Mouse (Mus musculus): ENCODE data around the gene Pigp.
A peak's percentile ranks its signal among the peaks of the same experiment; 100 is the strongest.
"Not testable (repeated sequence)": the region's sequence is repeated elsewhere in the genome, so short reads cannot be mapped to it uniquely, and the experiment has no call there.

The Pigp gene

GRCm38 (mm10) chr16:94358091-94358490 lies 13.6 kb downstream of the Pigp start:
- DNase-seq (ENCODE audit: low read depth) = no peak

GRCm38 (mm10) chr16:94356776-94357494 lies 14.7 kb downstream of the Pigp start:
- no peak for DNase-seq (ENCODE audit: low read depth)

GRCm38 (mm10) chr16:94356046-94356445 lies 15.6 kb downstream of the Pigp start:
- DNase-seq (ENCODE audit: low read depth) = no peak

GRCm38 (mm10) chr16:94354450-94354849 lies 17.2 kb downstream of the Pigp start:
- DNase-seq (ENCODE audit: low read depth) = peak; percentile 79

- no peak for DNase-seq (ENCODE audit: low read depth)
Observed at GRCm38 (mm10) chr16:94350287-94350677, 21.4 kb downstream of the Pigp start.

GRCm38 (mm10) chr16:94349588-94350286 lies 21.9 kb downstream of the Pigp start:
- DNase-seq (ENCODE audit: low read depth) = no peak

- DNase-seq (ENCODE audit: low read depth) = no peak
Observed at GRCm38 (mm10) chr16:94348779-94349178, 22.9 kb downstream of the Pigp start.

- no peak for DNase-seq (ENCODE audit: low read depth)
Observed at GRCm38 (mm10) chr16:94347080-94347731, 24.4 kb downstream of the Pigp start.

GRCm38 (mm10) chr16:94345733-94346132 lies 25.9 kb downstream of the Pigp start:
- DNase-seq (ENCODE audit: low read depth) = no peak

GRCm38 (mm10) chr16:94339164-94340160 lies 32.2 kb downstream of the Pigp start:
- DNase-seq (ENCODE audit: low read depth) = not testable (repeated sequence)

GRCm38 (mm10) chr16:94335656-94336055 lies 36.0 kb downstream of the Pigp start:
- no peak for DNase-seq (ENCODE audit: low read depth)

- DNase-seq (ENCODE audit: low read depth) = peak; percentile 88
Observed at GRCm38 (mm10) chr16:94331886-94332252, 39.8 kb downstream of the Pigp start.

- no peak for DNase-seq (ENCODE audit: low read depth)
Observed at GRCm38 (mm10) chr16:94331233-94331885, 40.3 kb downstream of the Pigp start.

- no peak for DNase-seq (ENCODE audit: low read depth)
Observed at GRCm38 (mm10) chr16:94330429-94330828, 41.2 kb downstream of the Pigp start.

- DNase-seq (ENCODE audit: low read depth) = peak; percentile 54
Observed at GRCm38 (mm10) chr16:94328881-94329867, 42.5 kb downstream of the Pigp start.

GRCm38 (mm10) chr16:94327781-94328711 lies 43.6 kb downstream of the Pigp start, which contains the start of gene Ripply3:
Ripply3 (plus strand) TSS chr16:94328420.
- DNase-seq (ENCODE audit: low read depth) = peak; percentile 47

- DNase-seq (ENCODE audit: low read depth) = no peak
Observed at GRCm38 (mm10) chr16:94326008-94326407, 45.6 kb downstream of the Pigp start.

GRCm38 (mm10) chr16:94323681-94324080 lies 48.0 kb downstream of the Pigp start:
- peak; percentile 28 for DNase-seq (ENCODE audit: low read depth)

- DNase-seq (ENCODE audit: low read depth) = no peak
Observed at GRCm38 (mm10) chr16:94320223-94320622, 51.4 kb downstream of the Pigp start.
